Mouse (Mus musculus): Measurements from ENCODE around the gene Pdcd6. TPM values are rescaled to one million over a fixed set of nuclear protein-coding genes. Genes with fewer than 3 reads are reported as not detected.
A peak's percentile ranks its signal among the peaks of the same experiment; 100 is the strongest.

Gene Pdcd6
- polyA plus RNA-seq, 1 experiment from 2014 or later = 86.2 TPM

GRCm38 (mm10) chr13:74349566-74350434 is 32.4 kb upstream of the Pdcd6 start, which contains the start of the genes Sdha and Ccdc127:
Gene Sdha, minus strand, starts transcription at chr13:74350280.
Gene Ccdc127, plus strand, starts transcription at chr13:74350309.
- no peak for TF ChIP-seq EP300 (IDR thresholded peaks at IDR 0.05; ENCODE audit: low read depth)
- peak; percentile 31 for TF ChIP-seq CTCF (IDR thresholded peaks at IDR 0.05; ENCODE audit: low read depth)
- H3K27ac ChIP-seq (ENCODE audit: low read depth) = peak within 1 kb of the TSS; percentile 93
- peak within 1 kb of the TSS; percentile 86 for H3K9ac ChIP-seq (replicated peaks)
- H3K9me3 ChIP-seq (ENCODE audit: low read length) = no peaks in the 10 kb centered on the region
- ATAC-seq (peak; percentile 97), DNase-seq (peak; percentile 99)
- under 1% methylated on average over 56 of the region's 57 CpGs for WGBS (ENCODE audit: insufficient replicate concordance)
- peak within 1 kb of the TSS; percentile 77 for H3K4me3 ChIP-seq (ENCODE audit: low read depth, low read length)
- H3K4me1 ChIP-seq (ENCODE audit: insufficient read depth) = peaks cover 14% of the 10 kb centered on the region
- H3K36me3 ChIP-seq (replicated peaks; ENCODE audit: insufficient read depth, low read length) = peaks cover 3% of the 10 kb centered on the region; the same call in 1 of the 2 replicates
- H3K27me3 ChIP-seq (ENCODE audit: insufficient read depth, low read length) = no peaks in the 10 kb centered on the region
- H3K4me2 ChIP-seq (ENCODE audit: low read depth, low read length) = peak within 1 kb of the TSS; percentile 76

GRCm38 (mm10) chr13:74341036-74341435 is 23.7 kb upstream of the Pdcd6 start:
- Histone ChIP-seq H3K9ac (replicated peaks) (no peak overlapping the region), H3K4me1 (ENCODE audit: insufficient read depth) (no peaks in the 10 kb centered on the region), H3K4me2 (ENCODE audit: low read depth, low read length) (no peak overlapping the region), H3K27me3 (ENCODE audit: insufficient read depth, low read length) (no peaks in the 10 kb centered on the region), H3K9me3 (ENCODE audit: low read length) (no peaks in the 10 kb centered on the region), H3K4me3 (ENCODE audit: low read depth, low read length) (no peak overlapping the region), H3K27ac (ENCODE audit: low read depth) (no peak overlapping the region), H3K36me3 (replicated peaks; ENCODE audit: insufficient read depth, low read length) (peaks cover 54% of the 10 kb centered on the region)
- peak; percentile 80 for TF ChIP-seq CTCF (IDR thresholded peaks at IDR 0.05; ENCODE audit: low read depth)
- no peak for TF ChIP-seq EP300 (IDR thresholded peaks at IDR 0.05; ENCODE audit: low read depth)
- DNase-seq = peak; percentile 47
- ATAC-seq = peak; percentile 73
- 42% methylated on average over 3 of the region's 3 CpGs for WGBS (ENCODE audit: insufficient replicate concordance)

DNA sequence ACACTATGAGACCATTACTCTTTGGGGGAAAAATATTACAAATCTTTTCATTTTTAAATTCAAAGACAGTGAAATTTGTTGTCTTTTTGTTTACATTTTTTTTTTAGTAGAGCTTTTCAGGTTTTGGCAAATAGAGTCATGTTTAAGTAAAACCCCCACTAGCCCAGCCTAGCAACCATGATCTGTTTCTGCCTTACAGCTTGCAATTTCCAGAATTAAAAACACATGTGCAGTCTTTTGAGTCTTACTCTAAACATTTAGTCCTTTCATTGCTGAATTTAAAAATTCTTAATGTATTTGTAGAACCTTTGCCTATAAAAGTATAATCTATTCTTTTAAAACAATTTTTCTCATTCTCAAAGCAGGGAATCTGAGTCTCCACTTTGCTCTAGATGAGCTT is 11.9 kb upstream of the Pdcd6 start:
- no peaks in the 10 kb centered on the region for H3K27me3 ChIP-seq (ENCODE audit: insufficient read depth, low read length)
- no peak overlapping the region for H3K9ac ChIP-seq (replicated peaks)
- DNase-seq (no peak), ATAC-seq (no peak)
- H3K36me3 ChIP-seq (replicated peaks; ENCODE audit: insufficient read depth, low read length) = peaks cover 59% of the 10 kb centered on the region
- H3K9me3 ChIP-seq (ENCODE audit: low read length) = no peaks in the 10 kb centered on the region
- H3K27ac ChIP-seq (ENCODE audit: low read depth) = no peak overlapping the region
- H3K4me3 ChIP-seq (ENCODE audit: low read depth, low read length) = no peak overlapping the region
- H3K4me2 ChIP-seq (ENCODE audit: low read depth, low read length) = no peak overlapping the region
- no peaks in the 10 kb centered on the region for H3K4me1 ChIP-seq (ENCODE audit: insufficient read depth)
- no peak for TF ChIP-seq CTCF (IDR thresholded peaks at IDR 0.05; ENCODE audit: low read depth)
- no peak for TF ChIP-seq EP300 (IDR thresholded peaks at IDR 0.05; ENCODE audit: low read depth)

DNA sequence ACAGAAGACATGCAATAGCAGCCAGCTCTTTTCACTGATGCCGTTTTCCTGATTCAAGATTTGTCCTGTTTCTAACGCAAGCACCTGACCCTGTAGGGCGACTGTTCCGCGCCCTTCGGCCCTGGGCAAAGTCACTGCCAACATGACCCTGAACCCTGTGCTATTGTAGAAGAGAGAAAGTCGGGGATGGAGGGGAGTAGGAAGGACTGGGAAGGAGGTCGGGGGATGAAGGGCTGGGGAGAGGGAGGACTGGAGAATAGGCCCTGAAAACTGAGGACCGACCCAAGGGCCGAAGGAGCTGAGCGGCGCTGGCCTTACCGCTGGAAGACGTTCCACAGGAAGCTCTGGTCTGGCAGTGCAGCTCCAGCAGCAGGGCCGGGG is 601 bp downstream of the Pdcd6 start:
- H3K9ac ChIP-seq (replicated peaks) = peak overlapping the region; percentile 77
- TF ChIP-seq EP300 (IDR thresholded peaks at IDR 0.05; ENCODE audit: low read depth) (no peak), CTCF (IDR thresholded peaks at IDR 0.05; ENCODE audit: low read depth) (no peak)
- H3K27ac ChIP-seq (ENCODE audit: low read depth) = peak overlapping the region; percentile 82
- ATAC-seq (peak; percentile 49), DNase-seq (no peak)
- no peaks in the 10 kb centered on the region for H3K9me3 ChIP-seq (ENCODE audit: low read length)
- under 1% methylated on average over 15 of the region's 15 CpGs for WGBS (ENCODE audit: insufficient replicate concordance)
- H3K4me2 ChIP-seq (ENCODE audit: low read depth, low read length) = peak overlapping the region; percentile 84
- H3K36me3 ChIP-seq (replicated peaks; ENCODE audit: insufficient read depth, low read length) = peaks cover 27% of the 10 kb centered on the region
- H3K27me3 ChIP-seq (ENCODE audit: insufficient read depth, low read length) = no peaks in the 10 kb centered on the region
- H3K4me3 ChIP-seq (ENCODE audit: low read depth, low read length) = peak overlapping the region; percentile 75
- H3K4me1 ChIP-seq (ENCODE audit: insufficient read depth) = peaks cover 14% of the 10 kb centered on the region

DNA sequence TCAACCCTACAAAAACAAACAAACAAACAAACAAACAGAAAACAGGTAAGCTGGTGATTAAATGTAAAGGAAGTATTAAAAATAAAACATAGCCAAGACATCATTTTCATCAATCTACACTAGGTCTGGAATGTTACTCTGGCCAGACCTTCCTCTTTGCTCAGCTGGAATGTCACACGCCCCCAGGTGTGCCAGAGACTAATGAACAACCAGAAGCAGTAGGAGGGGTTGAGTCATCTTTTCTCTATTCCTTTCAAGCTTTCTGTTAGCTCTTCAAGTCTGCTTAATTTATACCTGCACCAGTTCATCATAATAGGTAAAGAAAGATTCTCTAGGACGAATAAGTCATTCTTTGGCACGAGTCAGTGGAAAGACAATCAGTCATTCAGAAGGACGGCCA is 994 bp downstream of the Pdcd6 start:
- 14% methylated on average over 4 of the region's 4 CpGs for WGBS (ENCODE audit: insufficient replicate concordance)
- H3K9ac ChIP-seq (replicated peaks) = peak overlapping the region; percentile 77
- no peaks in the 10 kb centered on the region for H3K9me3 ChIP-seq (ENCODE audit: low read length)
- peak overlapping the region; percentile 84 for H3K4me2 ChIP-seq (ENCODE audit: low read depth, low read length)
- ATAC-seq (no peak), DNase-seq (no peak)
- H3K27ac ChIP-seq (ENCODE audit: low read depth) = peak overlapping the region; percentile 82
- peak overlapping the region; percentile 75 for H3K4me3 ChIP-seq (ENCODE audit: low read depth, low read length)
- H3K27me3 ChIP-seq (ENCODE audit: insufficient read depth, low read length) = no peaks in the 10 kb centered on the region
- peaks cover 23% of the 10 kb centered on the region for H3K36me3 ChIP-seq (replicated peaks; ENCODE audit: insufficient read depth, low read length)
- no peak for TF ChIP-seq CTCF (IDR thresholded peaks at IDR 0.05; ENCODE audit: low read depth)
- TF ChIP-seq EP300 (IDR thresholded peaks at IDR 0.05; ENCODE audit: low read depth) = no peak
- H3K4me1 ChIP-seq (ENCODE audit: insufficient read depth) = peaks cover 14% of the 10 kb centered on the region

DNA sequence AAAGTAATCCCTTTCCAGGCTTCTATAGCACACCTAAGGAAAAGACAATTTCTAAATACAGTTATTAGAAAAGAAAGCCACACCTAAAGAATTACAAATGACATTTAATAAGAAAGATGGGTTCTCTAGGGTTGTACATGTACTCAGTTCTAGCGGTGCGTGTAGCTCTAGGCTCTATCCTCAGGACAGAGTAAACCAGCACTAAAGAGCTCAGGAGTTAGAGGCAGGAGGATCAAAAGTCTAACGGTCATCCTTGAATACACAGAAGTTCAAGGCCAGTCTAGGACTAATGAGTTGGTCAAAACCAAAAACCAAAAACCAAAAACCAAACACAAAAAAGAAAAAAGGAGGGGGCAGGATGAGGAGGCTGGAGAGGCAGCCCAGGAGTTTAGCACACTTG is 2.8 kb downstream of the Pdcd6 start:
- no peak overlapping the region for H3K4me3 ChIP-seq (ENCODE audit: low read depth, low read length)
- peaks cover 19% of the 10 kb centered on the region for H3K36me3 ChIP-seq (replicated peaks; ENCODE audit: insufficient read depth, low read length)
- H3K4me2 ChIP-seq (ENCODE audit: low read depth, low read length) = no peak overlapping the region
- TF ChIP-seq CTCF (IDR thresholded peaks at IDR 0.05; ENCODE audit: low read depth) (no peak), EP300 (IDR thresholded peaks at IDR 0.05; ENCODE audit: low read depth) (no peak)
- no peaks in the 10 kb centered on the region for H3K27me3 ChIP-seq (ENCODE audit: insufficient read depth, low read length)
- ATAC-seq (no peak), DNase-seq (no peak)
- H3K4me1 ChIP-seq (ENCODE audit: insufficient read depth) = peaks cover 14% of the 10 kb centered on the region
- WGBS (ENCODE audit: insufficient replicate concordance) = 84% methylated on average over 3 of the region's 3 CpGs
- no peak overlapping the region for H3K27ac ChIP-seq (ENCODE audit: low read depth)
- H3K9me3 ChIP-seq (ENCODE audit: low read length) = no peaks in the 10 kb centered on the region
- no peak overlapping the region for H3K9ac ChIP-seq (replicated peaks)

Data from liver, postnatal 0 days (tissue).